Mouse (Mus musculus) gastrocnemius, postnatal 25 days (tissue): ENCODE results near the gene Rtp2. TPM values are rescaled to one million over a fixed set of nuclear protein-coding genes. Genes with fewer than 3 reads are reported as not detected.
"Not testable (repeated sequence)": the region's sequence is repeated elsewhere in the genome, so short reads cannot be mapped to it uniquely, and the experiment has no call there.

Source experiments
- DNase-seq: peaks from one replicate; pipeline ENCODE4 v3.0.0; 2022
- total RNA-seq, 2 experiments: library from RNA; stranded (reverse); gene quantifications; 1 replicate in 1 of 2; 2 replicates in 1 of 2; pipeline ENCODE4 v1.2.3; 2021

The Rtp2 gene
- total RNA-seq, 2 experiments from 2014 or later: not detected

DNA sequence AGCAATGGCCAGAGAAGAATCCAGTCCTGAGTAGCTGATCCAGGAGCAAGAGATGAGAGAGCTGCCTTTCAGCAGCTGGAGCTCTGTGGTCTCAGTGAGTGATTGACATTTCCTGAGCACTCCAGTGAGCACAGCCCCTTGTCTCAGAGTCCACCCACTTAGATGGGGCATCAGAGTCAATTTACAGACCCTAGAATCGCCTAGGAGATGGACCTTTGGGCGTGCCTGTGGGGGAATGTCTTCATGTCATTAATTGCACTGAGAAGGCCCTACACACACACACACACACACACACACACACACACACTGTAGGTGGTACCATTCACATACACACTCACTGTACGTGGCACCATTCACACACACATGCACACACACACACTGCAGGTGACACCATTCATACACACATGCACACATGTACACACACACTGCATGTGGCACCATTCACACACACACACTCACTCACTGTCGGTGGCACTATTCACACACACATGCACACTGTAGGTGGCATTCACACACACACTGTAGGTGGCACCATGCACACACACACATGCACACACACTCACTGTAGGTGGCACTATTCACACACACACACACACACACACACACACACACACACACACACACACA lies 20.0 kb upstream of the Rtp2 start:
- no peak for DNase-seq

GRCm38 (mm10) chr16:23947654-23948053 lies 15.5 kb upstream of the Rtp2 start:
- no peak for DNase-seq

DNA sequence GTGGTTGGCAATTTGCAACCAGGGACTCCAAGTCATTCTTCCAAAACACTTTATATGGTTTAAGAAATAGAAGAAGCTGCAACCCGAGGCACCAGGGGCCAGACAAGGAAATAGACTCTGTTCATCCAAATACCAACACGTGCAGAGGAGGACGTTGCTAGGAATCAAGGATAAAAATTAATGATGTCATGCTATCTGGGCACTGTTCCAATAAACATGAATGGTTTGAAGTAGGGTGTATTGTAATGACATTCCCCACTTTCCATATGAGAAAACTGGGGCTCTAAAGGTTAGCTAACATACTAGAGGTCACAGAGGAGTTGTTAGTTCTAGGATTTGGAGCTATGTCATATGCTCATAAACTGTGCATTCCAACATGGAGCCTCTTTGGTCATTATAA lies 12.6 kb upstream of the Rtp2 start:
- no peak for DNase-seq

DNA sequence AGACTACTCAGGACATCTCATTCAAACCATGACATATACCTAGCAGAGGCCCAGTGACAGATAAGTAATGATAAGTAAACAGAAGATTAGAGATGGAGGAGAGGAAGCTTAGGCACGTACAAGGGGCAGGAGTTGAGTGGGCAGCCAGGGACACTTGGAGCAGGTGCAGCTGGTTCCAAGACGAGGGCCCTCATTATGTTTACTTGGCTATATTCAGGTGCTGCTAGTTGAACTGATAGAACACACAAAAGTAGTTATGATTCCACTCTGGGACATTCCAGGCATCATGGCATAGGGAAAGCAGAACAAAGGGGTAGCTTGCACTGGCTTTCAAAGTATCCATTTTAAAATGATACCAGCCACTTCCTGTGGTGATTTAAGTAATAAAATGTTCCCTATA lies 2.2 kb upstream of the Rtp2 start:
- no peak for DNase-seq

DNA sequence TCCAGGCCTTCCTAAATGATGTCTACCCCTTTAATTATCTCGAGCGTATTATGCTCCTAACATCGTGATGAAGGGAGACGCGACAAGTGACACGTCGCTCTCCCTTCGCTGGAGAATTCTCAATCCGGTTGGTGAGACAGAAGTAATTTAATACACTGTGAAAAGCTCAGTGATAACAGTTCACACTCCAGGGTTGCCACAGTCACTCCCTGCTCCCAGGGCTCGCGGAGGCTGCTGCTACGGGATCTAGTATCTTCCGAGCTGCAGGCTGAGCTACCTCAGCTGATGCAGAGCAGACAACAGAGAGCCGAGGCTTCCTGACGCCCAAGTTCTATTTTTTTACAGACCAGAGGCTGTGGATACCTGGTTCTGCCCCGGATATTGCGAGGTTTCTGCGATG lies 919 bp downstream of the Rtp2 start:
- no peak for DNase-seq

DNA sequence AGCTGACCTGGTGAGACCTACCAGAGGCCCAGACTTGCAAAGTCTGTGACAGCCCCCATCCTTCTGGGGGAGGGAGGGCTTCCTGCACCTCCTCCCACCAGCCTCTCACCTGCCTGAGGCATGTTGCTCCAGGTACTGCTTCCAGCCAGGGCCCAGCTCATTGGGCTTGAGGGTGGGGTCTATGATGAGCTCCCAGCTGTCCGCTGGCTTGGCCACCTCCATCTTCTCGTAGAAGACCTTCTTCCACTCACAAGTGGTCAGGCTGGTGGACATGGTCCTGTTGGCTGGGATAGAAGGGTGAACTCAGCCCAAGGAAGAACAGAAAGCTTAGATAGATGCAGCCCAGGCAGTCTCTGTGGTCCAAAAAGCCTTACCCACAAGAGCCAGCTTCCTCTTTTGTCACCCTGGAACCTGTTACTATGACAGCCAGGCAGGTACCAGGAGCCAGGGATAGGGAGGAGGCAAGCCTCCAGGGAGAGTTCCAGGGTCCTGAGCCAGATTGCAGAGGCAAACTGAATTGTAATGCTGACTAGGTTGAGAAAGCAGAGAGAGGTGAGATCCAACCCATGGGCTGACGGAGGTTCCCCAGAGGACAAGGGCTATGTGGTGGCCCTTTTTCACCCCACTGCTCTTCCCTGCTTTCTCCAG lies 1.6 kb downstream of the Rtp2 start:
- DNase-seq: no peak

DNA sequence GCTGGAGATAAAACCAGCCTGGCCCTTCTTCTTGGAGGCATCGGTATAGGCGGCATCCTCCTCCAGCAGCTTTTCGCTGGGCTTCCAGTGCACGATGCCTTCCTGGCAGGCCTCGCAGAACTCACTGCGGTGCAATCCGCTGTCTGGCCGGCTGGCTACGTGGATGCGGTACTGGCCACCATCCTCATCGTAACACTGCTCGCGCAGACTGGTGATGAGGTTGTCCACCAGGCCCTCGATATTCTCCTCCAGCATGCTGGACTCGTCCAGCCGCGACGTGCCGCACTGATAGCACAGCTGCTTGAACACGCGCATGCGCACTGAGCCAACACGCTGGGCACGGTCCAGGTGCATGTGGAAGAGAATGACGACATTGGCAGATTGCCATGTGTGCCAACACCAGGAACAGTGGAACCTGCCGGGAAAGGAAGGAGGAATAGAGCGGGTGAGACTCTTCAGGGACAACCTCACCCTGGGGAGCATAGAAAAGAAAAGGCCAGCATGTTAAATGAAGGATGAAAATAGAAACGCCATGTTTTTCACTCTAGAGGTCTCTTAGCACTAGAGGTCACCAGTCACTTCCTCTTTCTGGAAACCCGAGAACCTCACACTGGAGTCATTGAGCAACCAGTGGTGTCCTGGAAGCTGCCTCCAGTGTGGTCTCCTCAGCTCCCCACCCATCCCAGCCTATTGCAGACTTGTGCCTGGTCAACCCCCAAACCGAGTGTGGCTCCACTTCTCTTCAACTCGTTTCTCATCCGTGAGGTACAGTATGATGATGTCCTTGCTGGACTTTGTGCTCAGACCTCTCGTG lies 4.7 kb downstream of the Rtp2 start:
- no peak for DNase-seq

DNA sequence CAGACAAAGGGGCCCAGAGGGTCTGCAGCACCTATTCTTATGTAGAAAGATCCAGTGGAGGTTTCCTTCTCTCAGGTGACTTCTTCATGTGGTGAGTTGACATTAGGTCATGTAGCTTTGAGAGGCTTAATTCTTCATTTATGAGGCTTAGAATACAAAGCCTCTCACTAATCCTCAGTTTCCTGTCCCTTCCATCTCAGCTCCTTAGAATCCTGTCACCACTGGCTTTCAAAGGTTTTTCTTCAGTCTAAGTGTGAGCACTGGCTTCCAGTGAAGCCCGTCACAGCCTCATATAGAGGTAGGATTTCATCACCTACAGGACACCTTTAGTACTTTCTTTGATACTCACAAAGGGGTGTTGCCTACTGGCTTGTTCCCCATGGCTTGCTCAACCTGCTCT lies 9.3 kb downstream of the Rtp2 start:
- no peak for DNase-seq

DNA sequence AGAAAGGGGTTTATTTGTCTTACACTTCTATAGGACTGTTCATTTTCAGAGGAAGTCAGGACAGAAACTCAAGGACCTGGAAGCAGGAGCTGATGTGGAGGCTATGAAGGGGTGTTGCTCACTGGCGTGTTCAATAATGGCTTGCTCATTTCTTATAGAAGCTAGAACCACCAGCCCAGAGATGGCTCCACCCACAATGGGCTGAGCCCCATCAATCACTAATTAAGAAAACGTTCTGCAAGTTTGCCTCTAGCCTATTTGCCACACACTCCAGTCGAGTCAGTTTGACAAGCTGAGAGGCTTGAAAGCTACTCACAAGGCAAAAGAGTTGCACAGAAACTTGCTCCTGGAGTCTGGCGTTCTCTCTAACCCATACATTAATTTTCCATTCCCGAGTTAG lies 10.5 kb downstream of the Rtp2 start:
- DNase-seq: no peak

DNA sequence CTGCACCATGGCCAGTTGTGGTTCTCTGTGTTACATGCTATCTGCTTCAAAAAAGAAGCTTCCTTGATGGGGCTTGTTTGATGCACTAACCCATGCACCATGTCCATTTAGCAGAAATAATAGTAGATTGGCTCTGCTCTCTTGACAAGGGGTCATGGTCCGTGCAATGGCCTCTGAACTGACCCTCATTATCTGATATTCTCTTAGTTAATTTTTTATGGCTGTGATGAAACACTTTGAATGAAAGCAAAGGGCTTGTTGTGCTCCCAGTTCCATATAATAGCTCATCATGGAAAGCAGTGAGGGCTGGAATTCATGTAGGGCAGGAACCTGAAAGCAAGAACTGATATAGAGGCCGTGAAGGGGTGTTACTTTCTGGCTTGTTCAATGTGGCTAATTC lies 12.8 kb downstream of the Rtp2 start:
- no peak for DNase-seq

GRCm38 (mm10) chr16:23913401-23913800 lies 18.8 kb downstream of the Rtp2 start:
- DNase-seq: no peak

DNA sequence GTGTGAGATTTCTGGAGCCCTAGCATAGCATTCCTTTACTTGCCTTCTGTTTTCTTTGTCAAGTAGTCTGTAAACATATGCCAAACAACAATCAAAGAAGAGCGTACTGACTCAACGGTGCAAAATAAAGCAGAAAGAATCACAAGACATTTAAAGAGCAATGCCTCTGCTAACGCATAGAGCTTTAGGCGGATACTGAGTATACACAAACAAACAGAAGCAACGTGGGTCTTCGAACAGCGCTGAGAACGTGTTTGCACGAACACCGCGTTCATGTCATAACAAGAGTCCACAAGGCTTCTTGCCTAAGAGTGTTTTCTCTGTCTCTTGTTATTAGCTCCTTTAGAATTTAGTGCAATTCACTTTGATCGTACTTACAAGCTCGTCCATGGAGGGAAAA lies 19.5 kb downstream of the Rtp2 start:
- no peak for DNase-seq

DNA sequence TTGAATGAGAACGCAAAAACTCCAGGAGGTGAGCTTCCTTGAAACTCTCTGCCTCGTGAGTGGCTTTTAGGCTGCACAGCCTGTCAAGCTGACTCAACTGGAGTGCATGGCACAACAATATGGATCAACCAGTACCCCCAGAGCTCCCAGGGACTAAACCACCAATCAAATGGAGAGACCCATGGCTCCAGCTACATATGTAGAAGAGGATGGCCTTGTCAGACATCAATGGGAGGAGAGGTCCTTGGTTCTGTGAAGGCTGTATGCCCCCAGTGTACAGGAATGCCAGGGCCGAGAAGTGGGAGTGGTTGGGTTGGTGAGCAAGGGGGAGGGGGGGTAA lies 23.2 kb downstream of the Rtp2 start:
- DNase-seq: not testable (repeated sequence)

DNA sequence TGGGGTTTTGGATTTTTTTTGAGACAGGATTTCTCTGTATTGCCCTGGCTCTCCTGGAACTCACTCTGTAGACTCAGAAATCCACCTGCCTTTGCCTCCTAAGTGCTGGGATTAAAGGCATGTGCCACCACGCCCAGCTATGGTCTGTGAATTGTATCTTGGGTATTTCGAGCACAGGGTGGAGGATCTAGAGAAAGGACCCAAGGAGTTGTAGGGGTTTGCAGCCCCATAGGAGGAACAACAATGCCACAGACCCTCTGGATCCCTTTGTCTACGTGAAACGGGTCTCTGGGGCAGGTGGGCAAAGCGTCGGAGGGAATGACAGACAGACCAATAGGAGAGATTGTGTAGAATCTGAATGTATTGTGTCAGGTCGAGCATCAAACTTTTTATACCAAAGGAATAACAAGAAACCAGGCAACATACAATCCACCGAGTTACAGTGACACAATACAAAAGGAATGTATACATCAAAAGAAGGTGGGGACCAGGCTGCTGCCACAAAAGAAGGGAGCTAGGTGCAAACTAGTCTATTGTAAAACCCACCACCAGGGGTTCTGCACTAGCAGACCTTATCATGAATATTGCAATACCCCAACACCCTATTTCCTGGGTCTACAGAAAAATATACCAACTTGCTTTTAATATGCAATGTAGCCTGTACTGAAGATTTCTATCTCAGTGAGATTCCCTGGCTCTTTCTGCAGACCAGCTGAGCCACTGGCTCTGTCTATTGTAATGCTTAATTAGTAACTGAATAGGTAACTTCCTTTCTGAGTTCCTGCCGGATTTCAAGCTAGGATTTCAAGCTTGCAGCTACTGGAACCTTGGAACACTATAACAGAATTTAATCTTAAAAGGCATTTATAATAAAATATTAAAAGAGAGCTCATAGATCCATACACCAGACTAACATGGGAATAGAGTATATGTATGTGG lies 23.8 kb downstream of the Rtp2 start:
- not testable (repeated sequence) for DNase-seq

- not testable (repeated sequence) for DNase-seq
These were observed 25.6 kb downstream of the Rtp2 start for GRCm38 (mm10) chr16:23906586-23906985.

- no peak for DNase-seq
These were observed 30.8 kb downstream of the Rtp2 start for GRCm38 (mm10) chr16:23901411-23901810.

DNA sequence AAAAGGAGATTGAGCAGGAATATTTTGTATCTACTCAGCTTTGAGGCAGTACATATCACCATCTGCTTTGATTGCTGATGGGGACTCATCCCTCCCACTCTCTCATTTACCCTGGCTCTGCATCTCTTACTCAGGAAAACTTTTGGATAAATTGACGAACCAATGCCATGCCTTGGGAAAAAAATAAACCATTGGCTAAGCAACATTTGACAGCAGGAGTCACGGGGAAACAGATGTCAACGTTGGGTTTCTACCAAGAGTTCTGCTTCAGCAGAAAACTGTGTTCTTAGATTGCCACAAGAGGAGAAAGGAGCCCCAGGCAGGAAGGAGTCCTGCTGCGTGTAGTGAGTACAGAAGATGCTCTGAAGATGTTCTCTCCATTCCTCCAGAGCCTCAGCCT lies 32.1 kb downstream of the Rtp2 start:
- no peak for DNase-seq

GRCm38 (mm10) chr16:23898840-23899239 lies 33.4 kb downstream of the Rtp2 start:
- DNase-seq: peak; percentile 16

DNA sequence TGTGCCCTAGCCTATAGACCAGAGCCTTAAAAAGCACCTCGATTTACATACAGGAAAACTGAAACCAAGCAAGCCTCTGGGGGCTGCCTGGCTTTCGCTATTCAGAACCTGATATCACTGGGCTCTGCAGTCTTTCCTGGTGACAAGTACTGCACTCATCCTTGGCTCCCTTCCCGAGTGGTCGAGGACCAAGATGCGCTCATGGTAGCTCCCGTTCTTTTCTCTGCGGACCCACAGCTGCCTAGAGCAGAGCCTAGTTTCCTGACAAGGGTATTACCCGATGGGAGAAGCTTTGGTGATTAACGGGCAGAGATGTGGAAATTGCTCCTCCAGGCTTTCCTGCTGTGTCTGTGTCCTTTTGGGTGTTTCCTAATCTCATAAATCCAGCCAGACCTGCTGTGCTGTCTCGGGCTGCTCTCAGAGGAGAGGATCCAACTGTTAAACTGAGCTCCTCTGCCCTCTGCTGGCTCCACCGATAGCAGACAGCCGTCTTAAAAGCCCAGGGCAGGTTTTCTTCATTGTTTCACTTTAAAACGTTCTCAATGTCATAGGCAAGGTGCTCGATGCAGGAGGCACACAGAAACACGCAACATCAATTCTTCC lies 34.1 kb downstream of the Rtp2 start:
- DNase-seq: peak; percentile 38

GRCm38 (mm10) chr16:23897486-23897885 lies 34.7 kb downstream of the Rtp2 start:
- no peak for DNase-seq

DNA sequence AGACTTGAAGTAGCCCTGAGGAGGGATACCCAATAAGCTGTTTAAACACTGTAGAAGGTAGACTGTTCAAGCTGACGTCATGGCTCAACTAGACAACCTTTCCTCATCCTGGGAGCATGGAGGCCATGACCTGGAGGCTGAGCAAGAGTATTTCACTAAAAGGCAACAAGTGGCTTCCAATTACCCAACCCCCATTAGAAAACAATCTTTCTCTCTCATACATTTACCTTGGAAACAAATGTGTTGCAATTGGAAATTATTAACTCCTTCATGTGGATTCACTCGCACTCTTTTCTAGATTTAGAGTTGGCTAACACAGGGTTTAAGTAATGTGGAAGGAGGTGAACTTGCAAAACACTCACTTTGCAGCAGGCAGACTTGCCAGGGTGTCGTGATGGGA lies 37.1 kb downstream of the Rtp2 start:
- DNase-seq: no peak

DNA sequence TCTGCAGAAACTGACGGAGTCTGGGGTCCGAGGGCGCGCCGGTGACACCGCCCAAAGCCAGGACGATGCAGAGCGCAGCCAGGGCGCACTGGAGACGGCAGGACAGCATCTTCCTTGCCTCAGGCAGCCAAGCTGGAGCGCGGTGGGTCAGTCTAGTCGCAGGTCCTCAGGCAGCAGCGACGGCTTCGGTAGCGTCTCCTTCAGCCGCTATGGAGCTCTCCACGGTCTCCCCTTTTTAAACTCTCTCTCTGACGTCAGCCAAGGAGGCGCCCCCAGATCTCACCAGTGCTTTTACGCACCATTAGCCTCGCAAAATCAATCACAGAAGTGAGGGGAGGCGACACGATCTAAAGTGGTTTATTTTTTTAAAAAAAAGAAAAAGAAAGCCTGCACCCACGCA lies 41.6 kb downstream of the Rtp2 start, which contains the start of gene Sst:
Sst (minus strand) TSS at position 323 of the 400 bp plus-strand sequence.
- no peak for DNase-seq
